Mouse (Mus musculus): ENCODE measurements around the gene Rsph14.

Rsph14 gene

GRCm38 (mm10) chr10:74989814-74990213 lies 42.6 kb downstream of the Rsph14 start:
- no peak for DNase-seq

- no peak for DNase-seq
These were observed 44.5 kb downstream of the Rsph14 start for GRCm38 (mm10) chr10:74987698-74988470.

GRCm38 (mm10) chr10:74983176-74983575 lies 49.2 kb downstream of the Rsph14 start:
- no peak for DNase-seq

GRCm38 (mm10) chr10:74981159-74981558 lies 51.2 kb downstream of the Rsph14 start:
- DNase-seq: no peak

- no peak for DNase-seq
These were observed 54.3 kb downstream of the Rsph14 start for GRCm38 (mm10) chr10:74978056-74978455.

- DNase-seq: no peak
These were observed 56.0 kb downstream of the Rsph14 start for GRCm38 (mm10) chr10:74976429-74976828.

- no peak for DNase-seq
These were observed 56.8 kb downstream of the Rsph14 start for GRCm38 (mm10) chr10:74975626-74976025.

GRCm38 (mm10) chr10:74973026-74973425 lies 59.4 kb downstream of the Rsph14 start:
- DNase-seq: no peak

- DNase-seq: no peak
These were observed 63.1 kb downstream of the Rsph14 start for GRCm38 (mm10) chr10:74969266-74969665.

GRCm38 (mm10) chr10:74967651-74968267 lies 64.6 kb downstream of the Rsph14 start:
- peak; percentile 14 for DNase-seq

- DNase-seq: peak; percentile 97
These were observed 65.4 kb downstream of the Rsph14 start, which contains the start of gene Gnaz for GRCm38 (mm10) chr10:74966850-74967451. Gene Gnaz, plus strand, starts transcription at chr10:74967177.

GRCm38 (mm10) chr10:74964380-74964779 lies 68.0 kb downstream of the Rsph14 start:
- DNase-seq: no peak

GRCm38 (mm10) chr10:74952830-74953443 lies 79.4 kb downstream of the Rsph14 start:
- no peak for DNase-seq

GRCm38 (mm10) chr10:74940795-74941194 lies 91.6 kb downstream of the Rsph14 start:
- no peak for DNase-seq

GRCm38 (mm10) chr10:74939300-74939699 lies 93.1 kb downstream of the Rsph14 start:
- DNase-seq: no peak

GRCm38 (mm10) chr10:74938410-74938809 lies 94.0 kb downstream of the Rsph14 start:
- DNase-seq: no peak

GRCm38 (mm10) chr10:74937003-74937790 lies 95.2 kb downstream of the Rsph14 start:
- peak; percentile 41 for DNase-seq

GRCm38 (mm10) chr10:74935016-74935415 lies 97.4 kb downstream of the Rsph14 start:
- peak; percentile 44 for DNase-seq

- no peak for DNase-seq
These were observed 97.9 kb downstream of the Rsph14 start for GRCm38 (mm10) chr10:74934521-74934920.

GRCm38 (mm10) chr10:74933548-74934190 lies 98.7 kb downstream of the Rsph14 start:
- no peak for DNase-seq

- DNase-seq: no peak
These were observed 99.9 kb downstream of the Rsph14 start for GRCm38 (mm10) chr10:74932487-74932886.

- no peak for DNase-seq
These were observed 100.8 kb downstream of the Rsph14 start for GRCm38 (mm10) chr10:74931631-74932030.

Data from lung, postnatal 10 days (tissue).